Mouse (Mus musculus) gastrocnemius, adult 8-10 months (tissue): ENCODE measurements around the gene Sectm1b. TPM values are rescaled to one million over a fixed set of nuclear protein-coding genes. Genes with fewer than 3 reads are reported as not detected.

Source experiments
- DNase-seq, 2 experiments: peaks; one replicate each; pipeline ENCODE4 v3.0.0; 2022; ENCODE audit warnings: low spot score in 2 of 2
- total RNA-seq, 4 experiments: library from RNA; stranded (reverse); gene quantifications; 2 replicates each; pipeline ENCODE4 v1.2.4; 2022

Sectm1b gene
- total RNA-seq, 4 experiments from 2014 or later: not detected

DNA sequence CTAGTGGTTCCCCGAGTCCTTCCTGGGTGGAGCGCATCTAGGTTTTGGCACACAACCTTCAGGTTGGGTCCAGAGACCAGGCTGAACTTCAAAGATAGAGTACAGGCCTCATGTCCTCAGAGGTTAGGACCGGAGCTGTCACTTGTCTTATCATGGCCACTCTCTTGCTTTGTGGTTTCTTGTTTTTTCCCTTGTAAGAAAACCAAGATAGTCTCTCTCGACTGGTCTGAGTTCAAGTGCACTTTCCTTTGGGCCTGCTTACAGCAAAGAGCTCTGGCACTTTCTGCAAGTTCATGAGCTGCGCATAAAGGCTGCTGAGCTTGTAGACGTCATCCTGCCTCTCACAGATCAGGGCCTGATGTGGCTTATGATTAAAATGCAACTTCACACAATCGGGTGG lies 36.1 kb downstream of the Sectm1b start:
- no peak for DNase-seq

GRCm38 (mm10) chr11:121024163-121024562 lies 39.2 kb downstream of the Sectm1b start:
- no peak for DNase-seq

- DNase-seq: no peak
Observed at GRCm38 (mm10) chr11:121019501-121019900, 43.9 kb downstream of the Sectm1b start.

DNA sequence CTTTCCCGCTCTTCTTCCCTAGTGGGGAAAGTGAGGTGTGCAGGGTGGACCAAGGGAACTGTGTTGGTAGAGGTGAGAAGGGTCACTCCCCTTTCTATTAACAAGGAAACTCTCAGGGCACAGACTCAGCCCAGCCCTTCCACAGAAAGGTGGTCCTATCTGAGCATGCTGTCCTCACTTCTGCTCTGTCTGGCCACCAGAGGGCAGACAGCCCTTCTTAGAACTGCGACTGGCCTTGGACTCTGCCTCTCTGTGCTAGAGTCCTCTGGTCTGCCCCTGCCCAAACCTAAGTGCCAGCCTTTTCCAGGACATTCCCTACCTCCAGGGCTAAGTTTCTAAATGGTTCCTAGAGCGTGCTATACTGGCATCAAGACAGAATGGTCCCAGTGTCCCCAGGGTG lies 45.7 kb downstream of the Sectm1b start:
- DNase-seq: peak; percentile 26 to 41

DNA sequence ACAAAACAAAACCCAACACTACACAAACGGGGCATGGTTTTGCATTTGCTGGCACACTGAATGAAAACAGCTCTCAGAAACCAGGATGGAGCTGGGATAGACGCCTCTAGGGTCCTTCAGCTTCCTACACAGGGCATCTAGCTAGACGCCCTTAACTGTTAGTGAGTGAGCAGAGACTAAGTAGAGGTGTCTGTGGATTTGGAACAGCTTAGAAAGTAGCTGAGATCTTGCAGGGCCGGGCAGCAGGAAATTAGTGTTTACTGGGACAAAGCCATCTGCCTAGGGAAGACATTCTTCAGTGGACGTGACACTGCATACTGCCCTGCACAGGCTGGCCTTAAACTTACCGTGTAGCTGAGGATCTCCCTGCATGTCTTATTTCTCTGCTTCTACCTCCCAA lies 47.9 kb downstream of the Sectm1b start:
- DNase-seq: no peak

DNA sequence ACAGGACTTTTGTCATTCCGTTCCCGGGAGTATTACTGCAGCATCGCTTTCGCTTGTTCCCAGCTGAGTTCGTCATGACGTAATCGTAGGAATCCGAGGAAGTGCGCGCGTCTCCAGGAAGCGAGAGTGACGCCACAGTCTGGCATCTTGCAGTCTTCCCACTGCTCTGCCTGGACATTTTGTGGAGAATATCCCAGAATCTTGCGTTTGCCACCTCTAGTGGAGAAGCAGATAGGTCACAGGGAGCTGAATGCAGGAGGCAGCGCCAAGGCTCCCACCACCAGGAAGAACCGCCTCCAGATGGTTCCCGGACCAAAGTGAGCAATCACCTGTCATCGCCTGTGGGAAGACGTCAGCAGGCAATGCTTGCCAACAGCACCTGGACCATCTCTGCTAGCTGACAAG lies 48.5 kb downstream of the Sectm1b start:
- no peak for DNase-seq

- no peak for DNase-seq
Observed at GRCm38 (mm10) chr11:121013656-121014055, 49.7 kb downstream of the Sectm1b start.

DNA sequence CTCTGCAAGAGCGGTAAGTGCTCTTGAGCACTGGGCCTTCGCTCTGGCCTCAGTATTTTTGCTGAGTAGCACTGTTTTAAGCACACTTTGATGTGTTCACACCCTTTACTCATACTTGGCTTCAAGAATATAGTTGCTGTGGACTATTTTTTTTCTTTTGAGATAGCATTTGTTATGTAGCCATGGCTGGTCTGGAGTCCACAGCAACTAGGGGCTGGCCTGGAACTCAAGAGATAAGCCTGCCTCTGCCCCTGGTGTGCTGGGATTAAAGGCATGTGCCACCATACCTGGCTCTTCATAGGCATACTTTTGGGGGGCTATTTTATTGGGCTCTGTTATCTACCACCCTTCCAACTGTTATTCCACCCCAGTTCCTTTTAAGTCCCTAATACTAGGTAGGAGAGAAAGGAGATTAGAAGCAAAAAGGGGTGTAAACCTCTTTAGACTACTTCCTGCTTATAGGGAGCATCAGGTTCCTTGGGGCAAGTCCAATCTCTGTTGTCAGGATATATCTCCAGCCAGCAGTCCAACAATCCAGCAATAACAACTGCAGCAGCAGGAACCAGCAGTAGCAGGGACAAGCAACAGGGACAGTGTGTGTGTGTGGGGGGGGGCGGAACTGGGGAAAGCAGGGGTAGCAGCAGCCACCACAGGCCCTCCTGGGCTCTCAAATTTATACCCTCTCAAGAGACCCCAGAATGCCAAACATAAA lies 53.2 kb downstream of the Sectm1b start:
- DNase-seq: no peak

- DNase-seq: no peak
Observed at GRCm38 (mm10) chr11:121006184-121006583, 57.2 kb downstream of the Sectm1b start.

- no peak for DNase-seq
Observed at GRCm38 (mm10) chr11:121004281-121004680, 59.1 kb downstream of the Sectm1b start.

Other genes starting within 250 kb of the Sectm1b start
- gene Fasn, start 239.0 kb downstream of the Sectm1b start, total RNA-seq: 10 to 100 TPM in 2 of 4 experiments, 1 to 10 TPM in 2; 8.4 to 12.2 (median 9.4) TPM
- gene Ccdc57, start 130.7 kb downstream of the Sectm1b start, total RNA-seq: 1 to 10 TPM; 2.3 to 5.4 (median 3.6) TPM
- 100 to 1,000 TPM; 268 to 367 (median 304) TPM for gene Slc16a3, start 115.1 kb downstream of the Sectm1b start, total RNA-seq
- 10 to 100 TPM; 50.9 to 64.8 (median 53.1) TPM for gene Csnk1d, start 72.2 kb downstream of the Sectm1b start, total RNA-seq
- not detected for gene Cd7, start 24.2 kb downstream of the Sectm1b start, total RNA-seq
- gene Sectm1a, start 17.7 kb upstream of the Sectm1b start, total RNA-seq: not detected
- not detected for gene Tex19.2, start 55.1 kb upstream of the Sectm1b start, total RNA-seq
- gene Tex19.1, start 82.6 kb upstream of the Sectm1b start, total RNA-seq: not detected
- gene Uts2r, start 96.7 kb upstream of the Sectm1b start, total RNA-seq: 1 to 10 TPM; 1.1 to 1.5 (median 1.3) TPM
- 1 to 10 TPM; 7.2 to 9.4 (median 8.7) TPM for gene Hexdc, start 140.9 kb upstream of the Sectm1b start, total RNA-seq
- gene Ogfod3, start 141.1 kb upstream of the Sectm1b start, total RNA-seq: 10 to 100 TPM; 10.2 to 13.4 (median 10.9) TPM
- gene Cybc1, start 165.8 kb upstream of the Sectm1b start, total RNA-seq: 1 to 10 TPM; 2.8 to 3.8 (median 3.6) TPM
- gene Narf, start 173.7 kb upstream of the Sectm1b start, total RNA-seq: 100 to 1,000 TPM in 3 of 4 experiments, 10 to 100 TPM in 1; 92.0 to 138 (median 119) TPM
- gene Foxk2, start 196.4 kb upstream of the Sectm1b start, total RNA-seq: 10 to 100 TPM; 26.8 to 32.9 (median 28.0) TPM